Mouse (Mus musculus): Measurements from ENCODE around the gene Bloc1s4. TPM values are rescaled to one million over a fixed set of nuclear protein-coding genes. Genes with fewer than 3 reads are reported as not detected.

Bloc1s4 gene
- polyA plus RNA-seq, 1 experiment from 2014 or later, result 24.5 TPM

- H3K4me1 ChIP-seq (ENCODE audit: control insufficient read depth, insufficient read depth, low read length), result no peaks in the 10 kb centered on the region
- no peak overlapping the region for H3K27ac ChIP-seq (replicated peaks; ENCODE audit: low read depth, low read length)
- H3K4me2 ChIP-seq (ENCODE audit: low read depth, low read length), result no peak overlapping the region
- no peak overlapping the region for H3K9ac ChIP-seq (replicated peaks; ENCODE audit: low read length)
- H3K27me3 ChIP-seq (ENCODE audit: control insufficient read depth, insufficient read depth, low read length), result no peaks in the 10 kb centered on the region
- no peak overlapping the region for H3K4me3 ChIP-seq (ENCODE audit: low read depth, low read length)
- 43% methylated on average over 5 of the region's 5 CpGs for WGBS
- H3K9me3 ChIP-seq (replicated peaks; ENCODE audit: control insufficient read depth, low read length), result no peaks in the 10 kb centered on the region
- H3K36me3 ChIP-seq (replicated peaks; ENCODE audit: control insufficient read depth, insufficient read depth, low read depth, low read length), result no peaks in the 10 kb centered on the region
- no peak for DNase-seq (ENCODE audit: low spot score)
- ATAC-seq (replicated peaks; ENCODE audit: insufficient number of reproducible peaks, low FRiP score, low TSS enrichment, low read depth), result no peak
Observed at GRCm38 (mm10) chr5:36711863-36712262, 36.6 kb downstream of the Bloc1s4 start.

DNA sequence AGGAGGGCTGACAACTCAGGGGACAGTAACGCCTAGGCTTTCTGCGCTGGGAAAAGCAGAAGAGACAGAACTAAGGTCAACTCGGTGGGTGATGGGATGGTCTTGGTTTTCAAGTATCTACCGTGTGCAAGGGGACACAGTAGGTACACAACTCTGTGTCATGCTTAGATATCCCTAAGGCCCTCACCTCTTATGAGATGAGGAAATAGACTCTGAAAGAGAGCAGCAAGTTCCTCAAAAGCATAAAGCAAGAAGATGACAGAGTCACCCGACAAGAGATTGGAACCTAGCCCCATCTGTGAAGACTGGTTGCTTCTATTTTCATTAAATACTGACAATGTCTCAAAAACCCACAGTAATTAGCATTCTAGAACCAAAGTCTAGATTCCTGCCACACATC lies 42.7 kb downstream of the Bloc1s4 start:
- no peak for ATAC-seq (replicated peaks; ENCODE audit: insufficient number of reproducible peaks, low FRiP score, low TSS enrichment, low read depth)
- Histone ChIP-seq H3K4me3 (ENCODE audit: low read depth, low read length) (no peak overlapping the region), H3K27me3 (ENCODE audit: control insufficient read depth, insufficient read depth, low read length) (no peaks in the 10 kb centered on the region), H3K4me1 (ENCODE audit: control insufficient read depth, insufficient read depth, low read length) (no peaks in the 10 kb centered on the region), H3K9me3 (replicated peaks; ENCODE audit: control insufficient read depth, low read length) (no peaks in the 10 kb centered on the region), H3K4me2 (ENCODE audit: low read depth, low read length) (no peak overlapping the region), H3K27ac (replicated peaks; ENCODE audit: low read depth, low read length) (no peak overlapping the region), H3K9ac (replicated peaks; ENCODE audit: low read length) (no peak overlapping the region), H3K36me3 (replicated peaks; ENCODE audit: control insufficient read depth, insufficient read depth, low read depth, low read length) (no peaks in the 10 kb centered on the region)
- WGBS, result 83% methylated on average over 5 of the region's 5 CpGs
- no peak for DNase-seq (ENCODE audit: low spot score)

GRCm38 (mm10) chr5:36705390-36705789 lies 43.1 kb downstream of the Bloc1s4 start:
- ATAC-seq (replicated peaks; ENCODE audit: insufficient number of reproducible peaks, low FRiP score, low TSS enrichment, low read depth) (no peak), DNase-seq (ENCODE audit: low spot score) (no peak)
- Histone ChIP-seq H3K36me3 (replicated peaks; ENCODE audit: control insufficient read depth, insufficient read depth, low read depth, low read length) (no peaks in the 10 kb centered on the region), H3K4me1 (ENCODE audit: control insufficient read depth, insufficient read depth, low read length) (no peaks in the 10 kb centered on the region), H3K4me3 (ENCODE audit: low read depth, low read length) (no peak overlapping the region), H3K27ac (replicated peaks; ENCODE audit: low read depth, low read length) (no peak overlapping the region), H3K4me2 (ENCODE audit: low read depth, low read length) (no peak overlapping the region), H3K9me3 (replicated peaks; ENCODE audit: control insufficient read depth, low read length) (no peaks in the 10 kb centered on the region), H3K27me3 (ENCODE audit: control insufficient read depth, insufficient read depth, low read length) (no peaks in the 10 kb centered on the region), H3K9ac (replicated peaks; ENCODE audit: low read length) (no peak overlapping the region)
- WGBS, result 84% methylated on average over 5 of the region's 5 CpGs

DNA sequence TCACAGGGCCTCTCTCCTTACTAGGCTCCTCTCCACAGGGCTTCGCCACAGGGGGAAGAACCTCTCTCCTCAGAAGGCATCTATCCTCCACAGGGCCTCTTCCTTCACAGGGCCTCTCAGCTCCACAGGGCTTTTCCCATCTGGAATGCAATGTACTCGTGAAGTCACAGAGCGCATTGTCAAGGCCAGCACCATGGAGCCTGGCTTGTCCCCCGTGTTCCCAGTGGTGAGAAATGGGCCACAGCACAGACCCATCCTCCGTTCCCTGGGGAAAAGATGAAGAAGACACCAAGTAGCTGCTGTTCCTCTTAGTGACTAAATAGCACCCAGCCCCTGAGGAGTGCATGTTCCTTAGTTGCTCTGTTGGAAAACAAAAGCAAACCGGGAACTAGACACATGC lies 43.8 kb downstream of the Bloc1s4 start:
- Histone ChIP-seq H3K9me3 (replicated peaks; ENCODE audit: control insufficient read depth, low read length) (no peaks in the 10 kb centered on the region), H3K4me2 (ENCODE audit: low read depth, low read length) (no peak overlapping the region), H3K9ac (replicated peaks; ENCODE audit: low read length) (no peak overlapping the region), H3K27ac (replicated peaks; ENCODE audit: low read depth, low read length) (no peak overlapping the region), H3K36me3 (replicated peaks; ENCODE audit: control insufficient read depth, insufficient read depth, low read depth, low read length) (no peaks in the 10 kb centered on the region), H3K27me3 (ENCODE audit: control insufficient read depth, insufficient read depth, low read length) (no peaks in the 10 kb centered on the region), H3K4me3 (ENCODE audit: low read depth, low read length) (no peak overlapping the region), H3K4me1 (ENCODE audit: control insufficient read depth, insufficient read depth, low read length) (no peaks in the 10 kb centered on the region)
- no peak for DNase-seq (ENCODE audit: low spot score)
- WGBS, result 76% methylated on average over 6 of the region's 6 CpGs
- ATAC-seq (replicated peaks; ENCODE audit: insufficient number of reproducible peaks, low FRiP score, low TSS enrichment, low read depth), result no peak

GRCm38 (mm10) chr5:36700939-36701620 lies 47.4 kb downstream of the Bloc1s4 start:
- DNase-seq (ENCODE audit: low spot score) (no peak), ATAC-seq (replicated peaks; ENCODE audit: insufficient number of reproducible peaks, low FRiP score, low TSS enrichment, low read depth) (no peak)
- H3K4me3 ChIP-seq (ENCODE audit: low read depth, low read length), result no peak overlapping the region
- H3K4me2 ChIP-seq (ENCODE audit: low read depth, low read length), result no peak overlapping the region
- no peaks in the 10 kb centered on the region for H3K36me3 ChIP-seq (replicated peaks; ENCODE audit: control insufficient read depth, insufficient read depth, low read depth, low read length)
- no peak overlapping the region for H3K9ac ChIP-seq (replicated peaks; ENCODE audit: low read length)
- H3K9me3 ChIP-seq (replicated peaks; ENCODE audit: control insufficient read depth, low read length), result no peaks in the 10 kb centered on the region
- H3K27ac ChIP-seq (replicated peaks; ENCODE audit: low read depth, low read length), result no peak overlapping the region
- H3K27me3 ChIP-seq (ENCODE audit: control insufficient read depth, insufficient read depth, low read length), result no peaks in the 10 kb centered on the region
- WGBS, result 82% methylated on average over 6 of the region's 6 CpGs
- no peaks in the 10 kb centered on the region for H3K4me1 ChIP-seq (ENCODE audit: control insufficient read depth, insufficient read depth, low read length)

- Histone ChIP-seq H3K27ac (replicated peaks; ENCODE audit: low read depth, low read length) (no peak overlapping the region), H3K4me1 (ENCODE audit: control insufficient read depth, insufficient read depth, low read length) (0 out of 2 replicates have a peak, but pooled peaks cover 3% of the 10 kb centered on the region), H3K9me3 (replicated peaks; ENCODE audit: control insufficient read depth, low read length) (no peaks in the 10 kb centered on the region), H3K27me3 (ENCODE audit: control insufficient read depth, insufficient read depth, low read length) (no peaks in the 10 kb centered on the region), H3K9ac (replicated peaks; ENCODE audit: low read length) (no peak overlapping the region), H3K4me2 (ENCODE audit: low read depth, low read length) (no peak overlapping the region), H3K36me3 (replicated peaks; ENCODE audit: control insufficient read depth, insufficient read depth, low read depth, low read length) (no peaks in the 10 kb centered on the region), H3K4me3 (ENCODE audit: low read depth, low read length) (no peak overlapping the region)
- 77% methylated on average over 5 of the region's 5 CpGs for WGBS
- no peak for ATAC-seq (replicated peaks; ENCODE audit: insufficient number of reproducible peaks, low FRiP score, low TSS enrichment, low read depth)
- DNase-seq (ENCODE audit: low spot score), result no peak
Observed at GRCm38 (mm10) chr5:36698689-36699088, 49.8 kb downstream of the Bloc1s4 start.

GRCm38 (mm10) chr5:36698067-36698670 lies 50.3 kb downstream of the Bloc1s4 start:
- Histone ChIP-seq H3K9ac (replicated peaks; ENCODE audit: low read length) (no peak overlapping the region), H3K36me3 (replicated peaks; ENCODE audit: control insufficient read depth, insufficient read depth, low read depth, low read length) (no peaks in the 10 kb centered on the region), H3K27ac (replicated peaks; ENCODE audit: low read depth, low read length) (no peak overlapping the region), H3K27me3 (ENCODE audit: control insufficient read depth, insufficient read depth, low read length) (no peaks in the 10 kb centered on the region), H3K4me2 (ENCODE audit: low read depth, low read length) (no peak overlapping the region), H3K4me1 (ENCODE audit: control insufficient read depth, insufficient read depth, low read length) (0 out of 2 replicates have a peak, but pooled peaks cover 3% of the 10 kb centered on the region), H3K4me3 (ENCODE audit: low read depth, low read length) (no peak overlapping the region), H3K9me3 (replicated peaks; ENCODE audit: control insufficient read depth, low read length) (no peaks in the 10 kb centered on the region)
- DNase-seq (ENCODE audit: low spot score) (no peak), ATAC-seq (replicated peaks; ENCODE audit: insufficient number of reproducible peaks, low FRiP score, low TSS enrichment, low read depth) (no peak)
- WGBS, result 83% methylated on average over 7 of the region's 7 CpGs

All from embryonic facial prominence, embryonic 11.5 days (tissue).